Mouse (Mus musculus) stomach, postnatal 0 days (tissue): ENCODE data around the gene Gadd45g. TPM values are rescaled to one million over a fixed set of nuclear protein-coding genes. Genes with fewer than 3 reads are reported as not detected.

Experiments
- ATAC-seq: fragments of 200-750 bp; cut with Nextera tagmentation; 2 replicates; pipeline ENCODE4 v1.8.0; 2017; ENCODE audit not compliant: low FRiP score, low TSS enrichment
- DNase-seq: peaks from one replicate; pipeline ENCODE4 v3.0.0-alpha.2; 2016; ENCODE audit warnings: low spot score
- H3K27ac ChIP-seq: fragments of 300-500 bp; sonication (generic); replicated peaks from 2 replicates; pipeline ENCODE4 v1.5.1; 2014; ENCODE audit warnings: mild to moderate bottlenecking, control low read depth
- H3K27me3 ChIP-seq: fragments of 300-500 bp; sonication (generic); 2 replicates; pipeline ENCODE4 v1.6.1; 2014; ENCODE audit warnings: low read length; ENCODE audit not compliant: control insufficient read depth, insufficient read depth
- H3K36me3 ChIP-seq: fragments of 300-500 bp; sonication (generic); 2 replicates; pipeline ENCODE4 v1.6.1; 2014; ENCODE audit warnings: low read length, mixed read lengths; ENCODE audit not compliant: control insufficient read depth, insufficient read depth
- H3K4me1 ChIP-seq: fragments of 300-500 bp; sonication (generic); replicated peaks from 2 replicates; pipeline ENCODE4 v1.6.1; 2014; ENCODE audit warnings: antibody characterized with exemption; ENCODE audit not compliant: control insufficient read depth, insufficient read depth
- H3K4me2 ChIP-seq: fragments of 300-500 bp; sonication (generic); replicated peaks from 2 replicates; pipeline ENCODE4 v1.6.1; 2014; ENCODE audit warnings: low read depth, mild to moderate bottlenecking, control low read depth, moderate library complexity
- H3K4me3 ChIP-seq: fragments of 300-500 bp; sonication (generic); 2 replicates; pipeline ENCODE4 v1.5.1; 2014; ENCODE audit warnings: low read depth, low read length, control low read depth
- H3K9ac ChIP-seq: fragments of 300-500 bp; sonication (generic); 2 replicates; pipeline ENCODE4 v1.6.1; 2014; ENCODE audit warnings: mild to moderate bottlenecking, low read length, control low read depth, mixed read lengths
- H3K9me3 ChIP-seq: fragments of 300-500 bp; sonication (generic); 2 replicates; pipeline ENCODE4 v1.6.1; 2016; ENCODE audit warnings: low read length; ENCODE audit not compliant: control insufficient read depth
- CTCF ChIP-seq: IDR thresholded peaks from 2 replicates; pipeline ENCODE4 v1.5.1; 2016; ENCODE audit warnings: antibody characterized with exemption, low read depth, mild to moderate bottlenecking, moderate library complexity
- EP300 ChIP-seq: optimal IDR thresholded peaks from 2 replicates; pipeline ENCODE3; 2016; ENCODE audit warnings: antibody characterized with exemption
- WGBS: fragments of 180-500 bp; shearing (Covaris S2); extraction: QIAGEN DNeasy Blood & Tissue Kit; methylation state at CpG from one replicate; pipeline ENCODE4 v1.1.7; 2014; 5-methylcytosine and 5-hydroxymethylcytosine counted together
- polyA plus RNA-seq: library from polyadenylated mRNA; unstranded; fragments of >200 nt; fragmentation: Nextera tagmentation; extraction: Ambion mirVana; gene quantifications from 2 replicates; pipeline ENCODE4 v1.2.1, GENCODE M21; 2015

Gene Gadd45g
- polyA plus RNA-seq, 1 experiment from 2014 or later, result 37.1 TPM

- Histone ChIP-seq H3K9me3 (no peaks in the 10 kb centered on the region), H3K27me3 (no peaks in the 10 kb centered on the region), H3K4me2 (no peak overlapping the region), H3K36me3 (no peaks in the 10 kb centered on the region), H3K4me1 (peaks cover 5% of the 10 kb centered on the region; the same call in 1 of the 2 replicates), H3K9ac (no peak overlapping the region), H3K4me3 (no peak overlapping the region), H3K27ac (no peak overlapping the region)
- DNase-seq, result no peak
- ATAC-seq, result no peak
- 83% methylated on average over 4 of the region's 4 CpGs for WGBS
- TF ChIP-seq CTCF (no peak), EP300 (no peak)
Observed at GRCm38 (mm10) chr13:51871148-51871547, 24.7 kb downstream of the Gadd45g start.

- Histone ChIP-seq H3K4me3 (no peak overlapping the region), H3K36me3 (no peaks in the 10 kb centered on the region), H3K27me3 (no peaks in the 10 kb centered on the region), H3K9ac (no peak overlapping the region), H3K27ac (no peak overlapping the region), H3K4me1 (peaks cover 5% of the 10 kb centered on the region; the same call in 1 of the 2 replicates), H3K9me3 (no peaks in the 10 kb centered on the region), H3K4me2 (no peak overlapping the region)
- WGBS, result 89% methylated on average over 9 of the region's 9 CpGs
- TF ChIP-seq EP300 (no peak), CTCF (no peak)
- no peak for ATAC-seq
- DNase-seq, result no peak
Observed at GRCm38 (mm10) chr13:51872252-51872962, 25.9 kb downstream of the Gadd45g start.

GRCm38 (mm10) chr13:51872963-51873514 is 26.6 kb downstream of the Gadd45g start:
- TF ChIP-seq CTCF (no peak), EP300 (no peak)
- Histone ChIP-seq H3K36me3 (no peaks in the 10 kb centered on the region), H3K4me1 (peaks cover 5% of the 10 kb centered on the region; the same call in 1 of the 2 replicates), H3K9me3 (no peaks in the 10 kb centered on the region), H3K27me3 (no peaks in the 10 kb centered on the region), H3K9ac (no peak overlapping the region), H3K27ac (no peak overlapping the region), H3K4me3 (no peak overlapping the region), H3K4me2 (no peak overlapping the region)
- 80% methylated on average over 9 of the region's 9 CpGs for WGBS
- no peak for ATAC-seq
- no peak for DNase-seq

GRCm38 (mm10) chr13:51873786-51874185 is 27.3 kb downstream of the Gadd45g start:
- ATAC-seq (no peak), DNase-seq (no peak)
- no peaks in the 10 kb centered on the region for H3K36me3 ChIP-seq
- TF ChIP-seq CTCF, result no peak
- no peak for TF ChIP-seq EP300
- no peak overlapping the region for H3K9ac ChIP-seq
- no peaks in the 10 kb centered on the region for H3K9me3 ChIP-seq
- 94% methylated on average over 5 of the region's 5 CpGs for WGBS
- H3K4me2 ChIP-seq, result no peak overlapping the region
- no peak overlapping the region for H3K27ac ChIP-seq
- no peaks in the 10 kb centered on the region for H3K27me3 ChIP-seq
- no peaks in the 10 kb centered on the region for H3K4me1 ChIP-seq
- H3K4me3 ChIP-seq, result no peak overlapping the region

- 69% methylated on average over 12 of the region's 12 CpGs for WGBS
- no peak overlapping the region for H3K4me2 ChIP-seq
- H3K4me1 ChIP-seq, result no peaks in the 10 kb centered on the region
- DNase-seq, result no peak
- H3K27ac ChIP-seq, result no peak overlapping the region
- no peak overlapping the region for H3K9ac ChIP-seq
- TF ChIP-seq EP300 (no peak), CTCF (no peak)
- H3K4me3 ChIP-seq, result no peak overlapping the region
- ATAC-seq, result no peak
- H3K9me3 ChIP-seq, result no peaks in the 10 kb centered on the region
- H3K27me3 ChIP-seq, result no peaks in the 10 kb centered on the region
- no peaks in the 10 kb centered on the region for H3K36me3 ChIP-seq
Observed at GRCm38 (mm10) chr13:51876131-51876530, 29.7 kb downstream of the Gadd45g start.

- no peak for ATAC-seq
- WGBS, result 35% methylated on average over 8 of the region's 8 CpGs
- Histone ChIP-seq H3K36me3 (no peaks in the 10 kb centered on the region), H3K4me1 (peaks cover 5% of the 10 kb centered on the region; the same call in 1 of the 2 replicates), H3K27ac (no peak overlapping the region), H3K27me3 (no peaks in the 10 kb centered on the region), H3K4me2 (no peak overlapping the region), H3K9ac (no peak overlapping the region), H3K4me3 (no peak overlapping the region), H3K9me3 (no peaks in the 10 kb centered on the region)
- no peak for TF ChIP-seq EP300
- no peak for TF ChIP-seq CTCF
- no peak for DNase-seq
Observed at GRCm38 (mm10) chr13:51878806-51879205, 32.3 kb downstream of the Gadd45g start.
